Mouse (Mus musculus): ENCODE data around the gene Pakap. TPM values are rescaled to one million over a fixed set of nuclear protein-coding genes. Genes with fewer than 3 reads are reported as not detected.
"Not testable (repeated sequence)": the region's sequence is repeated elsewhere in the genome, so short reads cannot be mapped to it uniquely, and the experiment has no call there.

Gene Pakap
- polyA plus RNA-seq, 1 experiment, result 7.1 TPM

- no peak overlapping the region for H3ac ChIP-seq (ENCODE audit: control insufficient read depth, insufficient read length, low read depth)
- no peak overlapping the region for H3K4me3 ChIP-seq (ENCODE audit: insufficient read depth, poor library complexity, severe bottlenecking)
- no peak for TF ChIP-seq USF1 (IDR thresholded peaks at IDR 0.05; ENCODE audit: low read depth)
- no peak for TF ChIP-seq FOSL1 (IDR thresholded peaks at IDR 0.05; ENCODE audit: insufficient read depth, low read length, poor library complexity, severe bottlenecking)
- TF ChIP-seq MYOD1 (IDR thresholded peaks at IDR 0.05; ENCODE audit: control insufficient read depth, insufficient read length, low read depth), result no peak
- TF ChIP-seq MAX (IDR thresholded peaks at IDR 0.05), result no peak
- no peak for TF ChIP-seq CTCF (IDR thresholded peaks at IDR 0.05; ENCODE audit: control insufficient read depth, insufficient read depth, insufficient read length)
- no peak for TF ChIP-seq MYOG (IDR thresholded peaks at IDR 0.05; ENCODE audit: control insufficient read depth, extremely low read depth, insufficient read length)
- no peak for TF ChIP-seq CEBPB (IDR thresholded peaks at IDR 0.05; ENCODE audit: low read depth)
- H3K79me2 ChIP-seq (ENCODE audit: control insufficient read depth, insufficient read depth), result peaks cover 100% of the 10 kb centered on the region
- H3K36me3 ChIP-seq (ENCODE audit: control insufficient read depth, insufficient read depth), result peaks cover 23% of the 10 kb centered on the region
- no peaks in the 10 kb centered on the region for H3K27me3 ChIP-seq (ENCODE audit: control insufficient read depth, insufficient read depth, insufficient read length)
- H3K79me3 ChIP-seq (ENCODE audit: low read depth), result peaks cover 56% of the 10 kb centered on the region
These were observed 316.5 kb downstream of the Pakap start for GRCm38 (mm10) chr4:57884511-57884910.

- TF ChIP-seq MYOG (IDR thresholded peaks at IDR 0.05; ENCODE audit: control insufficient read depth, extremely low read depth, insufficient read length), result no peak
- TF ChIP-seq USF1 (IDR thresholded peaks at IDR 0.05; ENCODE audit: low read depth), result peak; percentile 43
- TF ChIP-seq CEBPB (IDR thresholded peaks at IDR 0.05; ENCODE audit: low read depth), result no peak
- TF ChIP-seq FOSL1 (IDR thresholded peaks at IDR 0.05; ENCODE audit: insufficient read depth, low read length, poor library complexity, severe bottlenecking), result no peak
These were observed 317.2 kb downstream of the Pakap start for GRCm38 (mm10) chr4:57885186-57885585.

DNA sequence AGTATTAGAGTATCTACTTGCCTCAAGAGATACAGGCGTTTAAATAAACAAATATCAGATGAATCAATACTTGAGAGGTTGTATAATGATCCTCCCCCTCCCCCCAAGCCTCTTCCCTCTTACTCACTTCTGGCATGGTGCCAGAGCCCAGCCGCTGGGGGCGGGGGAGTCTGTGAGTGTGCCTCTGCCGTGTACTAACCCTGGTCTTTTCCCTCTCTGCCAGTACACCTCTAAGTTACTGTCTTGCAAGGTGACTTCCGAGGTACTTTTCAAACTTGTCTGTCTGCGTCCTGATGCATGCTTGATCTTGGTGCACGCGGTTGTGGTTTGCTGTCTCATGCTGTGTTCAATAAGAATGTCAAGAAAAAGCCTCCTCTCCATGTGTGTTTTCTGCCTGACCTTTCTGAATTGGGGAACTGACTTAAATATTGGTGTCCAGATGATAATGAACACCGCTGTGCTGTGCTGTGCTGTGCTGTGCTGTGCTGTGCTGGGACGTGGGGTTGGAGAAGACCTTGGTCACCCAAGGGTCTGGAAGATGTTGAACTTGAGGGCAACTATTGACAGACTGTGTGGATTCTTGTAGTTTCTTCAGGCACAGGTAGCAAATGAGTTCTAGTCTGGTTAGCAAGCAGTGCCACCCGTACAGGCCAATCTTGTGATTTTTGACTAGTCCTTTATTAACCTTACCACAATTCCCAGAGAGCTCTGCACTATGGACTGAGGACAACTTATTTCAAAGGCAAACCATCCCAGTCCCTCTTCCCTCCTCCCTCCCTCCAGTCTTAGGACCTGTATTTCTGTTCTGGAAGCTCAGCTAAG lies 318.3 kb downstream of the Pakap start:
- Histone ChIP-seq H3K4me3 (ENCODE audit: insufficient read depth, poor library complexity, severe bottlenecking) (no peak overlapping the region), H3K27me3 (ENCODE audit: control insufficient read depth, insufficient read depth, insufficient read length) (no peaks in the 10 kb centered on the region), H3K79me3 (ENCODE audit: low read depth) (peaks cover 61% of the 10 kb centered on the region), H3ac (ENCODE audit: control insufficient read depth, insufficient read length, low read depth) (no peak overlapping the region), H3K36me3 (ENCODE audit: control insufficient read depth, insufficient read depth) (peaks cover 19% of the 10 kb centered on the region), H3K79me2 (ENCODE audit: control insufficient read depth, insufficient read depth) (peaks cover 94% of the 10 kb centered on the region)
- TF ChIP-seq FOSL1 (IDR thresholded peaks at IDR 0.05; ENCODE audit: insufficient read depth, low read length, poor library complexity, severe bottlenecking), result no peak
- TF ChIP-seq CEBPB (IDR thresholded peaks at IDR 0.05; ENCODE audit: low read depth), result no peak
- no peak for TF ChIP-seq MYOG (IDR thresholded peaks at IDR 0.05; ENCODE audit: control insufficient read depth, extremely low read depth, insufficient read length)
- no peak for TF ChIP-seq USF1 (IDR thresholded peaks at IDR 0.05; ENCODE audit: low read depth)
- TF ChIP-seq MAX (IDR thresholded peaks at IDR 0.05), result no peak
- TF ChIP-seq MYOD1 (IDR thresholded peaks at IDR 0.05; ENCODE audit: control insufficient read depth, insufficient read length, low read depth), result no peak
- TF ChIP-seq CTCF (IDR thresholded peaks at IDR 0.05; ENCODE audit: control insufficient read depth, insufficient read depth, insufficient read length), result no peak

More at GRCm38 (mm10) chr4:57885186-57885585, 317.2 kb downstream of the Pakap start:
- H3K27me3 ChIP-seq (ENCODE audit: control insufficient read depth, insufficient read depth, insufficient read length), result no peaks in the 10 kb centered on the region
- H3K79me2 ChIP-seq (ENCODE audit: control insufficient read depth, insufficient read depth), result peaks cover 99% of the 10 kb centered on the region
- H3K36me3 ChIP-seq (ENCODE audit: control insufficient read depth, insufficient read depth), result peaks cover 23% of the 10 kb centered on the region
- H3K4me3 ChIP-seq (ENCODE audit: insufficient read depth, poor library complexity, severe bottlenecking), result no peak overlapping the region
- H3K79me3 ChIP-seq (ENCODE audit: low read depth), result peaks cover 56% of the 10 kb centered on the region
- no peak overlapping the region for H3ac ChIP-seq (ENCODE audit: control insufficient read depth, insufficient read length, low read depth)

- no peak overlapping the region for H3ac ChIP-seq (ENCODE audit: control insufficient read depth, insufficient read length, low read depth)
- peaks cover 59% of the 10 kb centered on the region for H3K79me3 ChIP-seq (ENCODE audit: low read depth)
- no peak overlapping the region for H3K4me3 ChIP-seq (ENCODE audit: insufficient read depth, poor library complexity, severe bottlenecking)
- no peaks in the 10 kb centered on the region for H3K27me3 ChIP-seq (ENCODE audit: control insufficient read depth, insufficient read depth, insufficient read length)
- H3K79me2 ChIP-seq (ENCODE audit: control insufficient read depth, insufficient read depth), result peaks cover 91% of the 10 kb centered on the region
- peaks cover 15% of the 10 kb centered on the region for H3K36me3 ChIP-seq (ENCODE audit: control insufficient read depth, insufficient read depth)
- TF ChIP-seq CEBPB (IDR thresholded peaks at IDR 0.05; ENCODE audit: low read depth) (no peak), USF1 (IDR thresholded peaks at IDR 0.05; ENCODE audit: low read depth) (no peak)
These were observed 318.9 kb downstream of the Pakap start for GRCm38 (mm10) chr4:57886888-57887230.

- no peak for TF ChIP-seq FOSL1 (IDR thresholded peaks at IDR 0.05; ENCODE audit: insufficient read depth, low read length, poor library complexity, severe bottlenecking)
- peaks cover 77% of the 10 kb centered on the region for H3K79me2 ChIP-seq (ENCODE audit: control insufficient read depth, insufficient read depth)
- H3K36me3 ChIP-seq (ENCODE audit: control insufficient read depth, insufficient read depth), result peaks cover 20% of the 10 kb centered on the region
- H3ac ChIP-seq (ENCODE audit: control insufficient read depth, insufficient read length, low read depth), result no peak overlapping the region
- peaks cover 49% of the 10 kb centered on the region for H3K79me3 ChIP-seq (ENCODE audit: low read depth)
- H3K27me3 ChIP-seq (ENCODE audit: control insufficient read depth, insufficient read depth, insufficient read length), result no peaks in the 10 kb centered on the region
- no peak overlapping the region for H3K4me3 ChIP-seq (ENCODE audit: insufficient read depth, poor library complexity, severe bottlenecking)
These were observed 320.3 kb downstream of the Pakap start for GRCm38 (mm10) chr4:57888246-57888645.

GRCm38 (mm10) chr4:57888978-57889377 lies 321.0 kb downstream of the Pakap start:
- H3K27me3 ChIP-seq (ENCODE audit: control insufficient read depth, insufficient read depth, insufficient read length); H3ac ChIP-seq (ENCODE audit: control insufficient read depth, insufficient read length, low read depth); H3K4me3 ChIP-seq (ENCODE audit: insufficient read depth, poor library complexity, severe bottlenecking): not testable (repeated sequence)
- peaks cover 19% of the 10 kb centered on the region for H3K36me3 ChIP-seq (ENCODE audit: control insufficient read depth, insufficient read depth)
- peaks cover 70% of the 10 kb centered on the region for H3K79me2 ChIP-seq (ENCODE audit: control insufficient read depth, insufficient read depth)
- peaks cover 43% of the 10 kb centered on the region for H3K79me3 ChIP-seq (ENCODE audit: low read depth)
